Mouse (Mus musculus) midbrain, embryonic 12.5 days (tissue): ENCODE measurements around the gene Met. TPM values are rescaled to one million over a fixed set of nuclear protein-coding genes. Genes with fewer than 3 reads are reported as not detected.

Experiments used
- ATAC-seq: fragments of 200-750 bp; cut with Nextera tagmentation; 2 replicates; pipeline ENCODE4 v1.8.0; 2017; ENCODE audit warnings: low read depth, moderate TSS enrichment, moderate library complexity; ENCODE audit not compliant: low FRiP score
- H3K27ac ChIP-seq: fragments of 300-500 bp; sonication (generic); replicated peaks from 2 replicates; pipeline ENCODE4 v1.5.1; 2016; ENCODE audit warnings: mild to moderate bottlenecking
- H3K27me3 ChIP-seq: fragments of 300-500 bp; sonication (generic); 2 replicates; pipeline ENCODE4 v1.6.1; 2016; ENCODE audit warnings: mild to moderate bottlenecking
- H3K36me3 ChIP-seq: fragments of 300-500 bp; sonication (generic); 2 replicates; pipeline ENCODE4 v1.6.1; 2016
- H3K4me1 ChIP-seq: fragments of 300-500 bp; sonication (generic); 2 replicates; pipeline ENCODE4 v1.6.1; 2016
- H3K4me2 ChIP-seq: fragments of 300-500 bp; sonication (generic); replicated peaks from 2 replicates; pipeline ENCODE4 v1.6.1; 2016; ENCODE audit warnings: mild to moderate bottlenecking, moderate library complexity
- H3K4me3 ChIP-seq: fragments of 300-500 bp; sonication (generic); 2 replicates; pipeline ENCODE4 v1.5.1; 2016; ENCODE audit warnings: mild to moderate bottlenecking
- H3K9ac ChIP-seq: fragments of 300-500 bp; sonication (generic); replicated peaks from 2 replicates; pipeline ENCODE4 v1.6.1; 2016; ENCODE audit warnings: mild to moderate bottlenecking, moderate library complexity
- H3K9me3 ChIP-seq: fragments of 300-500 bp; sonication (generic); 2 replicates; pipeline ENCODE4 v1.6.1; 2016; ENCODE audit warnings: mild to moderate bottlenecking
- WGBS: fragments of 180-500 bp; shearing (Covaris S2); methylation state at CpG from one replicate; pipeline ENCODE4 v1.1.7; 2016; 5-methylcytosine and 5-hydroxymethylcytosine counted together
- polyA plus RNA-seq: library from polyadenylated mRNA; unstranded; fragments of >200 nt; fragmentation: Nextera tagmentation; extraction: Ambion mirVana; gene quantifications from 2 replicates; pipeline ENCODE4 v1.2.1, GENCODE M21; 2016

Gene Met
- polyA plus RNA-seq, 1 experiment from 2014 or later, result 2.5 TPM

GRCm38 (mm10) chr6:17497366-17497765 is 33.8 kb downstream of the Met start:
- Histone ChIP-seq H3K4me3 (no peak overlapping the region), H3K4me1 (no peaks in the 10 kb centered on the region), H3K36me3 (no peaks in the 10 kb centered on the region), H3K9me3 (no peaks in the 10 kb centered on the region), H3K27ac (no peak overlapping the region), H3K27me3 (no peaks in the 10 kb centered on the region), H3K9ac (no peak overlapping the region), H3K4me2 (no peak overlapping the region)
- ATAC-seq, result no peak
- 80% methylated on average over 4 of the region's 4 CpGs for WGBS

- no peak overlapping the region for H3K9ac ChIP-seq
- no peak for ATAC-seq
- H3K4me2 ChIP-seq, result no peak overlapping the region
- no peak overlapping the region for H3K27ac ChIP-seq
- H3K4me1 ChIP-seq, result no peaks in the 10 kb centered on the region
- no peaks in the 10 kb centered on the region for H3K36me3 ChIP-seq
- H3K9me3 ChIP-seq, result no peaks in the 10 kb centered on the region
- WGBS, result 84% methylated on average over 8 of the region's 8 CpGs
- no peaks in the 10 kb centered on the region for H3K27me3 ChIP-seq
- no peak overlapping the region for H3K4me3 ChIP-seq
Measured at GRCm38 (mm10) chr6:17498801-17499200, 35.2 kb downstream of the Met start.

GRCm38 (mm10) chr6:17501440-17501839 is 37.8 kb downstream of the Met start:
- no peak overlapping the region for H3K4me2 ChIP-seq
- no peak overlapping the region for H3K9ac ChIP-seq
- H3K4me3 ChIP-seq, result no peak overlapping the region
- whole genome bisulfite sequencing, result 89% methylated on average over 4 of the region's 4 CpGs
- H3K4me1 ChIP-seq, result no peaks in the 10 kb centered on the region
- no peak for ATAC-seq
- no peak overlapping the region for H3K27ac ChIP-seq
- H3K36me3 ChIP-seq, result no peaks in the 10 kb centered on the region
- H3K27me3 ChIP-seq, result no peaks in the 10 kb centered on the region
- no peaks in the 10 kb centered on the region for H3K9me3 ChIP-seq

- Histone ChIP-seq H3K4me1 (no peaks in the 10 kb centered on the region), H3K36me3 (no peaks in the 10 kb centered on the region), H3K9ac (no peak overlapping the region), H3K9me3 (no peaks in the 10 kb centered on the region), H3K27me3 (no peaks in the 10 kb centered on the region), H3K27ac (no peak overlapping the region), H3K4me3 (no peak overlapping the region), H3K4me2 (no peak overlapping the region)
- 82% methylated on average over 1 of the region's 1 CpGs for WGBS
- no peak for ATAC-seq
Measured at GRCm38 (mm10) chr6:17502311-17502710, 38.7 kb downstream of the Met start.

- 51% methylated on average over 3 of the region's 3 CpGs for WGBS
- Histone ChIP-seq H3K27ac (no peak overlapping the region), H3K36me3 (no peaks in the 10 kb centered on the region), H3K4me1 (no peaks in the 10 kb centered on the region), H3K27me3 (no peaks in the 10 kb centered on the region), H3K9ac (no peak overlapping the region), H3K4me2 (no peak overlapping the region), H3K4me3 (no peak overlapping the region), H3K9me3 (no peaks in the 10 kb centered on the region)
- no peak for ATAC-seq
Measured at GRCm38 (mm10) chr6:17503724-17504123, 40.1 kb downstream of the Met start.

- no peaks in the 10 kb centered on the region for H3K36me3 ChIP-seq
Measured at GRCm38 (mm10) chr6:17505530-17505929, 41.9 kb downstream of the Met start.

GRCm38 (mm10) chr6:17506831-17507230 is 43.2 kb downstream of the Met start:
- Histone ChIP-seq H3K9me3 (no peaks in the 10 kb centered on the region), H3K36me3 (no peaks in the 10 kb centered on the region), H3K27me3 (no peaks in the 10 kb centered on the region), H3K27ac (no peak overlapping the region), H3K9ac (no peak overlapping the region), H3K4me2 (no peak overlapping the region), H3K4me1 (no peaks in the 10 kb centered on the region), H3K4me3 (no peak overlapping the region)
- 98% methylated on average over 2 of the region's 2 CpGs for WGBS
- ATAC-seq, result no peak

More at GRCm38 (mm10) chr6:17505530-17505929, 41.9 kb downstream of the Met start:
- Histone ChIP-seq H3K4me1 (no peaks in the 10 kb centered on the region), H3K4me3 (no peak overlapping the region), H3K4me2 (no peak overlapping the region), H3K27ac (no peak overlapping the region), H3K9me3 (no peaks in the 10 kb centered on the region), H3K27me3 (no peaks in the 10 kb centered on the region), H3K9ac (no peak overlapping the region)
- no peak for ATAC-seq
- 82% methylated on average over 3 of the region's 3 CpGs for WGBS

- Histone ChIP-seq H3K36me3 (no peaks in the 10 kb centered on the region), H3K4me2 (no peak overlapping the region), H3K4me1 (no peaks in the 10 kb centered on the region), H3K9me3 (no peaks in the 10 kb centered on the region), H3K9ac (no peak overlapping the region), H3K27me3 (no peaks in the 10 kb centered on the region), H3K27ac (no peak overlapping the region), H3K4me3 (no peak overlapping the region)
- 85% methylated on average over 5 of the region's 5 CpGs for WGBS
- no peak for ATAC-seq
Measured at GRCm38 (mm10) chr6:17508184-17508583, 44.6 kb downstream of the Met start.

GRCm38 (mm10) chr6:17508604-17509372 is 45.2 kb downstream of the Met start:
- H3K9me3 ChIP-seq, result no peaks in the 10 kb centered on the region
- 90% methylated on average over 9 of the region's 9 CpGs for WGBS
- no peak overlapping the region for H3K27ac ChIP-seq
- H3K36me3 ChIP-seq, result no peaks in the 10 kb centered on the region
- H3K4me3 ChIP-seq, result no peak overlapping the region
- no peaks in the 10 kb centered on the region for H3K27me3 ChIP-seq
- H3K9ac ChIP-seq, result no peak overlapping the region
- H3K4me1 ChIP-seq, result no peaks in the 10 kb centered on the region
- ATAC-seq, result no peak
- H3K4me2 ChIP-seq, result no peak overlapping the region

GRCm38 (mm10) chr6:17513381-17513780 is 49.8 kb downstream of the Met start:
- H3K4me2 ChIP-seq, result no peak overlapping the region
- H3K36me3 ChIP-seq, result no peaks in the 10 kb centered on the region
- 91% methylated on average over 15 of the region's 15 CpGs for WGBS
- H3K4me3 ChIP-seq, result no peak overlapping the region
- H3K4me1 ChIP-seq, result peaks cover 12% of the 10 kb centered on the region
- H3K9me3 ChIP-seq, result no peaks in the 10 kb centered on the region
- H3K27ac ChIP-seq, result no peak overlapping the region
- H3K9ac ChIP-seq, result no peak overlapping the region
- no peaks in the 10 kb centered on the region for H3K27me3 ChIP-seq
- no peak for ATAC-seq

- Histone ChIP-seq H3K27me3 (no peaks in the 10 kb centered on the region), H3K9ac (no peak overlapping the region), H3K9me3 (no peaks in the 10 kb centered on the region), H3K27ac (no peak overlapping the region), H3K4me1 (peaks cover 12% of the 10 kb centered on the region), H3K4me3 (no peak overlapping the region), H3K36me3 (no peaks in the 10 kb centered on the region), H3K4me2 (no peak overlapping the region)
- 26% methylated on average over 7 of the region's 7 CpGs for WGBS
- ATAC-seq, result peak; percentile 41; the same call in 1 of the 2 replicates
Measured at GRCm38 (mm10) chr6:17515775-17516460, 52.3 kb downstream of the Met start.

GRCm38 (mm10) chr6:17521901-17522717 is 58.5 kb downstream of the Met start:
- H3K4me1 ChIP-seq, result no peaks in the 10 kb centered on the region
- no peaks in the 10 kb centered on the region for H3K36me3 ChIP-seq
- no peak overlapping the region for H3K9ac ChIP-seq
- no peaks in the 10 kb centered on the region for H3K9me3 ChIP-seq
- H3K4me2 ChIP-seq, result no peak overlapping the region
- no peaks in the 10 kb centered on the region for H3K27me3 ChIP-seq
- no peak overlapping the region for H3K27ac ChIP-seq
- ATAC-seq, result no peak
- 41% methylated on average over 8 of the region's 8 CpGs for WGBS
- H3K4me3 ChIP-seq, result no peak overlapping the region
